Mouse (Mus musculus): ENCODE results near the gene Slc47a1.
"Not testable (repeated sequence)": the region's sequence is repeated elsewhere in the genome, so short reads cannot be mapped to it uniquely, and the experiment has no call there.

Gene Slc47a1

GRCm38 (mm10) chr11:61377881-61378613 is at the start of gene Slc47a1:
Gene Slc47a1, minus strand, starts transcription at chr11:61378345.
- peak; percentile 7 for DNase-seq (ENCODE audit: low spot score)

GRCm38 (mm10) chr11:61419253-61419652 is 41.1 kb upstream of the Slc47a1 start:
- no peak for DNase-seq (ENCODE audit: low spot score)

GRCm38 (mm10) chr11:61417945-61418551 is 39.9 kb upstream of the Slc47a1 start:
- peak; percentile 81 for DNase-seq (ENCODE audit: low spot score)

GRCm38 (mm10) chr11:61416540-61416939 is 38.4 kb upstream of the Slc47a1 start:
- DNase-seq (ENCODE audit: low spot score): peak; percentile 19

- no peak for DNase-seq (ENCODE audit: low spot score)
These were observed 37.3 kb upstream of the Slc47a1 start for GRCm38 (mm10) chr11:61415444-61415843.

- DNase-seq (ENCODE audit: low spot score): no peak
These were observed 36.4 kb upstream of the Slc47a1 start for GRCm38 (mm10) chr11:61414560-61414959.

- DNase-seq (ENCODE audit: low spot score): no peak
These were observed 35.3 kb upstream of the Slc47a1 start for GRCm38 (mm10) chr11:61413411-61413810.

- DNase-seq (ENCODE audit: low spot score): peak; percentile 12
These were observed 33.7 kb upstream of the Slc47a1 start for GRCm38 (mm10) chr11:61411809-61412208.

- DNase-seq (ENCODE audit: low spot score): no peak
These were observed 33.1 kb upstream of the Slc47a1 start for GRCm38 (mm10) chr11:61411221-61411620.

- DNase-seq (ENCODE audit: low spot score): peak; percentile 88
These were observed 32.0 kb upstream of the Slc47a1 start for GRCm38 (mm10) chr11:61410129-61410528.

GRCm38 (mm10) chr11:61409051-61409450 is 30.9 kb upstream of the Slc47a1 start:
- DNase-seq (ENCODE audit: low spot score): peak; percentile 36

- peak; percentile 76 for DNase-seq (ENCODE audit: low spot score)
These were observed 30.3 kb upstream of the Slc47a1 start for GRCm38 (mm10) chr11:61408184-61409027.

GRCm38 (mm10) chr11:61407638-61408183 is 29.6 kb upstream of the Slc47a1 start:
- peak; percentile 92 for DNase-seq (ENCODE audit: low spot score)

GRCm38 (mm10) chr11:61401794-61402193 is 23.6 kb upstream of the Slc47a1 start:
- DNase-seq (ENCODE audit: low spot score): no peak

GRCm38 (mm10) chr11:61400681-61401346 is 22.7 kb upstream of the Slc47a1 start:
- no peak for DNase-seq (ENCODE audit: low spot score)

- not testable (repeated sequence) for DNase-seq (ENCODE audit: low spot score)
These were observed 19.4 kb upstream of the Slc47a1 start for GRCm38 (mm10) chr11:61397423-61398043.

GRCm38 (mm10) chr11:61388936-61389335 is 10.8 kb upstream of the Slc47a1 start:
- DNase-seq (ENCODE audit: low spot score): no peak

GRCm38 (mm10) chr11:61388012-61388411 is 9.9 kb upstream of the Slc47a1 start:
- DNase-seq (ENCODE audit: low spot score): no peak

GRCm38 (mm10) chr11:61387233-61387632 is 9.1 kb upstream of the Slc47a1 start:
- no peak for DNase-seq (ENCODE audit: low spot score)

GRCm38 (mm10) chr11:61385725-61386124 is 7.6 kb upstream of the Slc47a1 start:
- no peak for DNase-seq (ENCODE audit: low spot score)

- no peak for DNase-seq (ENCODE audit: low spot score)
These were observed 3.1 kb upstream of the Slc47a1 start for GRCm38 (mm10) chr11:61381272-61381671.

Data from lung, postnatal 25 days (tissue).